Mouse (Mus musculus): ENCODE results near the gene Ccdc171. TPM values are rescaled to one million over a fixed set of nuclear protein-coding genes. Genes with fewer than 3 reads are reported as not detected.

The Ccdc171 gene
- total RNA-seq, 1 experiment, result 3.5 TPM

DNA sequence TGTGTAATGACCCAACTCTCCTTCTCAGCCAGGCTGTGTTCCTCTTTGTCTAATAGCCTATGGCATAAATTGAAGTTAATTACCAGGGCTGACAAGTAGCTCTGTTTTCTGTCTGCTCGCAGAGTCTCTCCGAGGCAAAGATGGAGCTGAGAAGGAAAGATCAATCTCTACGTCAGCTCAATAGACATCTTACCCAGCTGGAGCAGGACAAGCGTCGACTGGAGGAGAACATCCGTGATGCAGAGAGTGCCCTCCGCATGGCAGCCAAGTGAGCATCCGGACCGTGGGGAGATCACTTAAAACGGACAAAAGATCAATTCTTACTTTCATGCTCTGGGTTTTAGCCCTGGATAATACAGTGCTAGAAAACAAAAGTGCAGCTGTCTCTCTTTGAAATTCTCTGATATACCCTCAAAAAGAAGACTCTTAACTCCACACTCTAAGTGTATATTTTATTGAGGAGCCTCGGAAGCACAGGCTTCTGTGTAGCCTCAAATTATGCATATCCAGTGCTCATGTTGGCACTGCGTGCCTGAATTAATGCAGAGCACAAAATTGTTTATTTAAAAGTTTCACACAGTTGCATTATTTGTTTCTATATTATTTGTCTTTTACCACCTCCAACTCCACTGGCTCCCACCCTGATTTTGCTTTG lies 217.6 kb downstream of the Ccdc171 start:
- H3K9ac ChIP-seq (ENCODE audit: insufficient read depth, low read depth, low read length, poor library complexity, severe bottlenecking), result no peak overlapping the region
- no peaks in the 10 kb centered on the region for H3K4me1 ChIP-seq (ENCODE audit: control insufficient read depth in 2 of 2, insufficient read depth in 2 of 2, low read length in 2 of 2, poor library complexity in 1 of 2)
- DNase-seq (ENCODE audit: low read depth, low spot score), result no peak
- in situ Hi-C loops (cut with MboI; ENCODE audit: low sequenced_read_pairs in 2 of 2, unreplicated experiment in 2 of 2), result no loop called here
- TF ChIP-seq HCFC1 (IDR thresholded peaks at IDR 0.05; ENCODE audit: borderline replicate concordance, insufficient read depth, low read length), result no peak
- TF ChIP-seq CHD2 (IDR thresholded peaks at IDR 0.05; ENCODE audit: low read depth, low read length), result no peak
- no peak for TF ChIP-seq MAFK (IDR thresholded peaks at IDR 0.05; ENCODE audit: insufficient read depth, low read depth, low read length)
- no peak for TF ChIP-seq ZC3H11A (IDR thresholded peaks at IDR 0.05; ENCODE audit: borderline replicate concordance, low read depth, low read length)
- no peak for TF ChIP-seq ZNF384 (IDR thresholded peaks at IDR 0.05; ENCODE audit: low read depth, low read length)
- H3K9me3 ChIP-seq (ENCODE audit: control insufficient read depth, insufficient read depth, low read depth, low read length), result no peaks in the 10 kb centered on the region
- H3K27ac ChIP-seq (ENCODE audit: insufficient read depth, low read depth, low read length, poor library complexity, severe bottlenecking), result no peak overlapping the region
- H3K4me3 ChIP-seq (ENCODE audit: insufficient read depth in 1 of 2, low read depth in 1 of 2, low read length in 2 of 2, poor library complexity in 1 of 2, severe bottlenecking in 1 of 2), result no peak overlapping the region
- no peaks in the 10 kb centered on the region for H3K36me3 ChIP-seq (ENCODE audit: control insufficient read depth, insufficient read depth, low read length, poor library complexity, severe bottlenecking)

DNA sequence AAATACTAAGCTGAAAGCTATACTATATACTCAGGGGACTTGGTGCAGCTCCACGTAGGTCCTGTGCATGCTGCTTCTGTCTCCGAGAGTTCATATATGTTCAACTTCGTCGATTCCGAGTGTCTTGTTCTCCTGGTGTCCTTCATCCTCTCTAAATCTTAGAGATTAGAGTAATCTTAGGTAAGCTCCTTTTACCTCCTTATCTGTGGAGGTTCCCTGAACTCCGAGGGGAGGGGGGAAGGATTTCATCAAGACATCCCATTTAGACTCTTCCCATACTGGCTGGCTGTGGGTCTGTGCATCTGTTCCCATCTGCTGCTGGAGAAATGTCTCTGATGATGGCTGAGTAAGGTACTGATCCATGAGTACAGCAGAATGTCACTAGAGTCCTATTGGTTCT lies 249.8 kb downstream of the Ccdc171 start:
- Histone ChIP-seq H3K4me3 (ENCODE audit: insufficient read depth in 1 of 2, low read depth in 1 of 2, low read length in 2 of 2, poor library complexity in 1 of 2, severe bottlenecking in 1 of 2) (no peak overlapping the region), H3K27ac (ENCODE audit: insufficient read depth, low read depth, low read length, poor library complexity, severe bottlenecking) (no peak overlapping the region), H3K4me1 (ENCODE audit: control insufficient read depth in 2 of 2, insufficient read depth in 2 of 2, low read length in 2 of 2, poor library complexity in 1 of 2) (no peaks in the 10 kb centered on the region), H3K9ac (ENCODE audit: insufficient read depth, low read depth, low read length, poor library complexity, severe bottlenecking) (no peak overlapping the region), H3K9me3 (ENCODE audit: control insufficient read depth, insufficient read depth, low read depth, low read length) (no peaks in the 10 kb centered on the region), H3K36me3 (ENCODE audit: control insufficient read depth, insufficient read depth, low read length, poor library complexity, severe bottlenecking) (no peaks in the 10 kb centered on the region)
- TF ChIP-seq MAFK (IDR thresholded peaks at IDR 0.05; ENCODE audit: insufficient read depth, low read depth, low read length) (no peak), HCFC1 (IDR thresholded peaks at IDR 0.05; ENCODE audit: borderline replicate concordance, insufficient read depth, low read length) (no peak), ZNF384 (IDR thresholded peaks at IDR 0.05; ENCODE audit: low read depth, low read length) (no peak), ZC3H11A (IDR thresholded peaks at IDR 0.05; ENCODE audit: borderline replicate concordance, low read depth, low read length) (no peak), CHD2 (IDR thresholded peaks at IDR 0.05; ENCODE audit: low read depth, low read length) (no peak)
- in situ Hi-C loops (cut with MboI; ENCODE audit: low sequenced_read_pairs in 2 of 2, unreplicated experiment in 2 of 2), result no loop called here
- no peak for DNase-seq (ENCODE audit: low read depth, low spot score)

- H3K27ac ChIP-seq (ENCODE audit: insufficient read depth, low read depth, low read length, poor library complexity, severe bottlenecking), result no peak overlapping the region
- H3K9me3 ChIP-seq (ENCODE audit: control insufficient read depth, insufficient read depth, low read depth, low read length), result no peaks in the 10 kb centered on the region
- in situ Hi-C loops (cut with MboI; ENCODE audit: low sequenced_read_pairs in 2 of 2, unreplicated experiment in 2 of 2), result no loop called here
- no peak for TF ChIP-seq HCFC1 (IDR thresholded peaks at IDR 0.05; ENCODE audit: borderline replicate concordance, insufficient read depth, low read length)
- no peak for TF ChIP-seq CHD2 (IDR thresholded peaks at IDR 0.05; ENCODE audit: low read depth, low read length)
- no peak for TF ChIP-seq ZNF384 (IDR thresholded peaks at IDR 0.05; ENCODE audit: low read depth, low read length)
- TF ChIP-seq MAFK (IDR thresholded peaks at IDR 0.05; ENCODE audit: insufficient read depth, low read depth, low read length), result no peak
- no peak for TF ChIP-seq ZC3H11A (IDR thresholded peaks at IDR 0.05; ENCODE audit: borderline replicate concordance, low read depth, low read length)
- DNase-seq (ENCODE audit: low read depth, low spot score), result no peak
- H3K4me1 ChIP-seq (ENCODE audit: control insufficient read depth in 2 of 2, insufficient read depth in 2 of 2, low read length in 2 of 2, poor library complexity in 1 of 2), result no peaks in the 10 kb centered on the region
- H3K9ac ChIP-seq (ENCODE audit: insufficient read depth, low read depth, low read length, poor library complexity, severe bottlenecking), result no peak overlapping the region
- no peak overlapping the region for H3K4me3 ChIP-seq (ENCODE audit: insufficient read depth in 1 of 2, low read depth in 1 of 2, low read length in 2 of 2, poor library complexity in 1 of 2, severe bottlenecking in 1 of 2)
- no peaks in the 10 kb centered on the region for H3K36me3 ChIP-seq (ENCODE audit: control insufficient read depth, insufficient read depth, low read length, poor library complexity, severe bottlenecking)
These were observed 254.7 kb downstream of the Ccdc171 start for GRCm38 (mm10) chr4:83780044-83780443.

DNA sequence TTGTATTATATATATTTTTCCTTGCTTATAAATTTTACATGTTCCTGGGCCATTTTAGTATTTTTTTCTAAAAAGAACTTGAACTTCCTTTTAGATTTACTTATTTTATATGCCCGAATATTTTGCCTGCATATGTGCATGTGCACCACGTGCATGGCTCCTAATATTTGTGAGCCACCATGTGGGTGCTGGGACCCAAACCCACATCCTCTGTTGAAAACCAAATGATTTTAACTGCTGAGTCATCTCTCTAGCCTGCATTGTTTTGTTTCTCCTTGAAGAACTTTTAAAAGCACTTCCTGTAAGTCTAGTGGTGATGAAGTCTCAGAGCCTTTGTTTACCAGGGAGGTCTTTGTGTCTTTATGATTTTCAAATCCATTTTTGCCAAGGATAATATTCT lies 259.8 kb downstream of the Ccdc171 start:
- DNase-seq (ENCODE audit: low read depth, low spot score), result no peak
- TF ChIP-seq CHD2 (IDR thresholded peaks at IDR 0.05; ENCODE audit: low read depth, low read length), result no peak
- 0 out of 2 replicates have a peak, but pooled peaks have one; percentile 31 for TF ChIP-seq MAFK (IDR thresholded peaks at IDR 0.05; ENCODE audit: insufficient read depth, low read depth, low read length)
- TF ChIP-seq ZC3H11A (IDR thresholded peaks at IDR 0.05; ENCODE audit: borderline replicate concordance, low read depth, low read length), result no peak
- no peak for TF ChIP-seq HCFC1 (IDR thresholded peaks at IDR 0.05; ENCODE audit: borderline replicate concordance, insufficient read depth, low read length)
- TF ChIP-seq ZNF384 (IDR thresholded peaks at IDR 0.05; ENCODE audit: low read depth, low read length), result no peak
- H3K9ac ChIP-seq (ENCODE audit: insufficient read depth, low read depth, low read length, poor library complexity, severe bottlenecking), result no peak overlapping the region
- H3K4me3 ChIP-seq (ENCODE audit: insufficient read depth in 1 of 2, low read depth in 1 of 2, low read length in 2 of 2, poor library complexity in 1 of 2, severe bottlenecking in 1 of 2), result no peak overlapping the region
- H3K9me3 ChIP-seq (ENCODE audit: control insufficient read depth, insufficient read depth, low read depth, low read length), result no peaks in the 10 kb centered on the region
- no peak overlapping the region for H3K27ac ChIP-seq (ENCODE audit: insufficient read depth, low read depth, low read length, poor library complexity, severe bottlenecking)
- H3K36me3 ChIP-seq (ENCODE audit: control insufficient read depth, insufficient read depth, low read length, poor library complexity, severe bottlenecking), result no peaks in the 10 kb centered on the region
- in situ Hi-C loops (cut with MboI; ENCODE audit: low sequenced_read_pairs in 2 of 2, unreplicated experiment in 2 of 2), result no loop called here
- H3K4me1 ChIP-seq (ENCODE audit: control insufficient read depth in 2 of 2, insufficient read depth in 2 of 2, low read length in 2 of 2, poor library complexity in 1 of 2), result no peaks in the 10 kb centered on the region
